Mouse (Mus musculus) CH12.LX (cell line): ENCODE measurements around the gene Cmbl. TPM values are rescaled to one million over a fixed set of nuclear protein-coding genes. Genes with fewer than 3 reads are reported as not detected.

Experiments
- DNase-seq: peaks from one replicate; pipeline ENCODE4 v3.0.0-alpha.2; 2013; ENCODE audit errors: extremely low read depth
- H3K27ac ChIP-seq: 2 replicates; pipeline ENCODE4 v1.5.1; 2012; ENCODE audit warnings: low read depth, mild to moderate bottlenecking, control low read depth, moderate library complexity; ENCODE audit not compliant: insufficient read depth
- H3K27me3 ChIP-seq: replicated peaks from 2 replicates; pipeline ENCODE3; 2012; ENCODE audit warnings: inconsistent platforms
- H3K36me3 ChIP-seq, 2 experiments: replicated peaks in 1 of 2; 2 replicates each; pipeline versions ENCODE3 to v1.6.1; 2012; ENCODE audit warnings: inconsistent platforms in 1 of 2, low read length in 1 of 2, mild to moderate bottlenecking in 1 of 2, mixed read lengths in 1 of 2, moderate library complexity in 1 of 2; ENCODE audit not compliant: control insufficient read depth in 1 of 2, insufficient read depth in 1 of 2
- H3K4me1 ChIP-seq, 2 experiments: 2 replicates each; pipeline ENCODE4 v1.6.1; 2012; ENCODE audit warnings: inconsistent platforms in 1 of 2, moderate library complexity in 1 of 2; ENCODE audit not compliant: insufficient read depth in 2 of 2, control insufficient read depth in 1 of 2
- H3K4me2 ChIP-seq: 2 replicates; pipeline ENCODE4 v1.6.1; 2012; ENCODE audit warnings: low read depth, mild to moderate bottlenecking, control low read depth; ENCODE audit not compliant: poor library complexity, insufficient read depth, severe bottlenecking
- H3K4me3 ChIP-seq, 3 experiments: fragments of 150-350 bp in 1 of 3; sonication (generic) in 1 of 3; replicated peaks in 1 of 3; 2 replicates each; pipeline versions ENCODE3 to v1.5.1; 2011 to 2012; ENCODE audit warnings: low read depth in 2 of 3, low read length in 2 of 3, mild to moderate bottlenecking in 2 of 3, moderate library complexity in 2 of 3, control low read depth in 1 of 3, improper control_type of control experiment in 1 of 3, inconsistent platforms in 1 of 3, mixed read lengths in 1 of 3; ENCODE audit not compliant: poor library complexity in 1 of 3
- H3K79me2 ChIP-seq: replicated peaks from 2 replicates; pipeline ENCODE4 v1.6.1; 2012; ENCODE audit warnings: mild to moderate bottlenecking, moderate library complexity; ENCODE audit not compliant: control insufficient read depth, poor library complexity, insufficient read depth, severe bottlenecking; ENCODE audit errors: extremely low read depth
- H3K9ac ChIP-seq: 2 replicates; pipeline ENCODE4 v1.6.1; 2012; ENCODE audit warnings: low read depth, mild to moderate bottlenecking, control low read depth, moderate library complexity; ENCODE audit not compliant: insufficient read depth
- H3K9me3 ChIP-seq: replicated peaks from 2 replicates; pipeline ENCODE3; 2012; ENCODE audit warnings: low read length, inconsistent platforms, mixed read lengths
- BHLHE40 ChIP-seq: IDR thresholded peaks from 2 replicates; pipeline ENCODE4 v1.6.1; 2011; ENCODE audit warnings: mild to moderate bottlenecking, low read depth, low read length, improper control_type of control experiment
- CHD1 ChIP-seq: IDR thresholded peaks from 2 replicates; pipeline ENCODE4 v1.6.1; 2012; ENCODE audit warnings: low read depth, low read length, improper control_type of control experiment, inconsistent platforms
- CHD2 ChIP-seq: IDR thresholded peaks from 2 replicates; pipeline ENCODE4 v1.6.1; 2011; ENCODE audit warnings: low read length, improper control_type of control experiment
- CTCF ChIP-seq, 2 experiments: IDR thresholded peaks in 1 of 2; conservative IDR thresholded peaks in 1 of 2; 2 replicates each; pipeline ENCODE4 v1.5.1; 2011 to 2012; ENCODE audit warnings: low read depth in 2 of 2, low read length in 2 of 2, improper control_type of control experiment in 1 of 2, inconsistent platforms in 1 of 2, mild to moderate bottlenecking in 1 of 2, moderate library complexity in 1 of 2
- E2F4 ChIP-seq: IDR thresholded peaks from 2 replicates; pipeline ENCODE4 v1.6.1; 2011; ENCODE audit warnings: low read depth, low read length, improper control_type of control experiment; ENCODE audit not compliant: insufficient replicate concordance
- ELF1 ChIP-seq: IDR thresholded peaks from 2 replicates; pipeline ENCODE4 v1.6.1; 2014; ENCODE audit warnings: low read depth, mild to moderate bottlenecking, inconsistent platforms, low read length, improper control_type of control experiment
- EP300 ChIP-seq: IDR thresholded peaks from 2 replicates; pipeline ENCODE4 v1.6.1; 2011; ENCODE audit warnings: low read length, improper control_type of control experiment
- ETS1 ChIP-seq: conservative IDR thresholded peaks from 2 replicates; pipeline ENCODE4 v1.6.1; 2012; ENCODE audit warnings: low read depth, mild to moderate bottlenecking, inconsistent platforms, low read length, improper control_type of control experiment, moderate library complexity
- GABPA ChIP-seq: IDR thresholded peaks from 2 replicates; pipeline ENCODE4 v1.6.1; 2012; ENCODE audit warnings: low read depth, low read length, improper control_type of control experiment, inconsistent platforms; ENCODE audit not compliant: insufficient replicate concordance
- HCFC1 ChIP-seq: IDR thresholded peaks from 2 replicates; pipeline ENCODE4 v1.6.1; 2012; ENCODE audit warnings: low read depth, mild to moderate bottlenecking, inconsistent platforms, low read length, improper control_type of control experiment
- IRF4 ChIP-seq: IDR thresholded peaks from 2 replicates; pipeline ENCODE4 v1.6.1; 2014; ENCODE audit warnings: low read depth, mild to moderate bottlenecking, inconsistent platforms, low read length, improper control_type of control experiment
- JUN ChIP-seq: IDR thresholded peaks from 2 replicates; pipeline ENCODE4 v1.6.1; 2011; ENCODE audit warnings: low read depth, mild to moderate bottlenecking, low read length, improper control_type of control experiment, moderate library complexity; ENCODE audit not compliant: insufficient read depth
- JUND ChIP-seq: conservative IDR thresholded peaks from 2 replicates; pipeline ENCODE4 v1.6.1; 2011; ENCODE audit warnings: low read depth, low read length, improper control_type of control experiment
- KAT2A ChIP-seq: IDR thresholded peaks from 2 replicates; pipeline ENCODE4 v1.6.1; 2012; ENCODE audit warnings: low read length, improper control_type of control experiment, inconsistent platforms; ENCODE audit not compliant: insufficient replicate concordance
- MAFK ChIP-seq: IDR thresholded peaks from 2 replicates; pipeline ENCODE4 v1.6.1; 2011; ENCODE audit warnings: low read length, improper control_type of control experiment; ENCODE audit not compliant: insufficient replicate concordance
- MAX ChIP-seq: IDR thresholded peaks from 2 replicates; pipeline ENCODE4 v1.6.1; 2011; ENCODE audit warnings: low read length, improper control_type of control experiment
- MAZ ChIP-seq: IDR thresholded peaks from 2 replicates; pipeline ENCODE4 v1.6.1; 2012; ENCODE audit warnings: low read depth, mild to moderate bottlenecking, inconsistent platforms, low read length, improper control_type of control experiment, moderate library complexity
- MEF2A ChIP-seq: IDR thresholded peaks from 2 replicates; pipeline ENCODE4 v1.6.1; 2014; ENCODE audit warnings: low read depth, mild to moderate bottlenecking, inconsistent platforms, low read length, improper control_type of control experiment, borderline replicate concordance
- MXI1 ChIP-seq: IDR thresholded peaks from 2 replicates; pipeline ENCODE4 v1.6.1; 2011; ENCODE audit warnings: mild to moderate bottlenecking, low read depth, low read length, improper control_type of control experiment
- MYC ChIP-seq: IDR thresholded peaks from 2 replicates; pipeline ENCODE4 v1.6.1; 2011; ENCODE audit warnings: low read depth, mild to moderate bottlenecking, improper control_type of control experiment, low read length
- NELFE ChIP-seq: IDR thresholded peaks from 2 replicates; pipeline ENCODE4 v1.6.1; 2011; ENCODE audit warnings: low read depth, low read length, improper control_type of control experiment
- NRF1 ChIP-seq: IDR thresholded peaks from 2 replicates; pipeline ENCODE4 v1.6.1; 2014; ENCODE audit warnings: low read depth, mild to moderate bottlenecking, inconsistent platforms, low read length, improper control_type of control experiment, moderate library complexity
- PAX5 ChIP-seq: IDR thresholded peaks from 2 replicates; pipeline ENCODE4 v1.6.1; 2012; ENCODE audit warnings: low read length, inconsistent platforms, mixed read lengths
- POLR2A ChIP-seq: IDR thresholded peaks from 2 replicates; pipeline ENCODE4 v1.6.1; 2011; ENCODE audit warnings: low read depth, mild to moderate bottlenecking, improper control_type of control experiment, low read length
- POLR2AphosphoS2 ChIP-seq: IDR thresholded peaks from 2 replicates; pipeline ENCODE4 v1.6.1; 2011; ENCODE audit warnings: low read depth, low read length, improper control_type of control experiment
- RAD21 ChIP-seq: IDR thresholded peaks from 2 replicates; pipeline ENCODE4 v1.6.1; 2011; ENCODE audit warnings: low read depth, mild to moderate bottlenecking, low read length, improper control_type of control experiment, moderate library complexity
- RCOR1 ChIP-seq: conservative IDR thresholded peaks from 2 replicates; pipeline ENCODE4 v1.6.1; 2012; ENCODE audit warnings: low read depth, mild to moderate bottlenecking, inconsistent platforms, low read length, improper control_type of control experiment
- SIN3A ChIP-seq: IDR thresholded peaks from 2 replicates; pipeline ENCODE4 v1.6.1; 2012; ENCODE audit warnings: low read length, improper control_type of control experiment, inconsistent platforms
- SMC3 ChIP-seq: IDR thresholded peaks from 2 replicates; pipeline ENCODE4 v1.6.1; 2011; ENCODE audit warnings: low read depth, low read length, improper control_type of control experiment
- TBP ChIP-seq: conservative IDR thresholded peaks from 2 replicates; pipeline ENCODE4 v1.6.1; 2011; ENCODE audit warnings: low read depth, low read length, improper control_type of control experiment
- TCF12 ChIP-seq: IDR thresholded peaks from 2 replicates; pipeline ENCODE4 v1.6.1; 2014; ENCODE audit warnings: low read depth, mild to moderate bottlenecking, inconsistent platforms, low read length, improper control_type of control experiment
- UBTF ChIP-seq: IDR thresholded peaks from 2 replicates; pipeline ENCODE4 v1.6.1; 2012; ENCODE audit warnings: low read depth, mild to moderate bottlenecking, inconsistent platforms, low read length, improper control_type of control experiment, moderate library complexity
- USF1 ChIP-seq: IDR thresholded peaks from 2 replicates; pipeline ENCODE4 v1.6.1; 2014; ENCODE audit warnings: low read depth, mild to moderate bottlenecking, inconsistent platforms, low read length, improper control_type of control experiment
- USF2 ChIP-seq: conservative IDR thresholded peaks from 2 replicates; pipeline ENCODE4 v1.6.1; 2011; ENCODE audit warnings: low read depth, low read length, improper control_type of control experiment
- ZC3H11A ChIP-seq: IDR thresholded peaks from 2 replicates; pipeline ENCODE4 v1.6.1; 2012; ENCODE audit warnings: low read depth, mild to moderate bottlenecking, inconsistent platforms, low read length, improper control_type of control experiment
- ZKSCAN1 ChIP-seq: IDR thresholded peaks from 2 replicates; pipeline ENCODE4 v1.6.1; 2012; ENCODE audit warnings: low read depth, inconsistent platforms, low read length, improper control_type of control experiment, borderline replicate concordance
- ZMIZ1 ChIP-seq: IDR thresholded peaks from 2 replicates; pipeline ENCODE4 v1.6.1; 2012; ENCODE audit warnings: low read depth, mild to moderate bottlenecking, inconsistent platforms, low read length, improper control_type of control experiment
- ZNF384 ChIP-seq: IDR thresholded peaks from 2 replicates; pipeline ENCODE4 v1.6.1; 2012; ENCODE audit warnings: low read depth, low read length, improper control_type of control experiment, inconsistent platforms
- dilution Hi-C: fragments of 300-500 bp; cut with MboI; formaldehyde crosslinking; loops from 2 replicates; pipeline ENCODE4 v1.14.3; 2020; ENCODE audit warnings: low sequenced_read_pairs; ENCODE audit not compliant: extremely low pct_unique_long_range_greater_than_20kb, extremely low pct_ligation_motif_present
- in situ Hi-C: fragments of 300-500 bp; cut with MboI; formaldehyde crosslinking; loops from 3 replicates; pipeline ENCODE4 v1.14.3; 2019; ENCODE audit warnings: low sequenced_read_pairs, low pct_ligation_motif_present, low pct_unique_long_range_greater_than_20kb, mixed read lengths
- polyA plus RNA-seq: library from polyadenylated mRNA; unstranded; fragments of >175 nt; gene quantifications from 2 replicates; pipeline ENCODE4 v1.2.1, GENCODE M21; 2012; ENCODE audit warnings: low read depth; ENCODE audit not compliant: insufficient read length
- total RNA-seq, 2 experiments: library from RNA; depleted of rRNA; stranded (reverse); fragments of 300-350 nt in 1 of 2; fragments of >200 nt in 1 of 2; gene quantifications; 2 replicates each; pipeline ENCODE4 v1.2.3; 2012 to 2014

Cmbl gene
- total and polyA plus RNA-seq, 3 experiments, result 0.27 TPM; not detected in 2

- peak overlapping the region; percentile 96 for H3K9ac ChIP-seq
- peak; percentile 71 for DNase-seq
- peaks cover 14 to 42% of the 10 kb centered on the region in 2 experiments for H3K4me1 ChIP-seq
- in situ Hi-C loops, result no loop called here
- H3K4me3 ChIP-seq, result peak overlapping the region; percentile 76 to 99 (median 85)
- no peak for TF ChIP-seq ELF1
- TF ChIP-seq ETS1, result no peak
- no peak for TF ChIP-seq MEF2A
- TF ChIP-seq CTCF (conservative IDR thresholded peaks at IDR 0.05 in 1 of 2, IDR thresholded peaks at IDR 0.05 in 1 of 2; ENCODE audit: low read depth in 2 of 2, low read length in 2 of 2), result peak in 1 of 2 experiments; percentile 51; a peak in 2 of 4 replicates
- no peak for TF ChIP-seq CHD2
- no peak for TF ChIP-seq UBTF
- TF ChIP-seq PAX5, result no peak
- TF ChIP-seq E2F4, result no peak
- no peak for TF ChIP-seq ZNF384
- 0 out of 2 replicates have a peak, but pooled peaks have one; percentile 37 for TF ChIP-seq SIN3A
- peak; percentile 56 for TF ChIP-seq RAD21
- no peak; the same call in 1 of the 2 replicates for TF ChIP-seq MXI1
- TF ChIP-seq POLR2A, result no peak
- peak; percentile 22 for TF ChIP-seq SMC3
- TF ChIP-seq ZMIZ1, result no peak; the same call in 1 of the 2 replicates
- TF ChIP-seq MYC, result 0 out of 2 replicates have a peak, but pooled peaks have one; percentile 22
- TF ChIP-seq RCOR1, result no peak
- TF ChIP-seq NRF1, result no peak
- no peak for TF ChIP-seq EP300
- no peak for TF ChIP-seq BHLHE40
- no peak for TF ChIP-seq ZC3H11A
- TF ChIP-seq TBP, result no peak
- TF ChIP-seq CHD1, result no peak
- no peak for TF ChIP-seq POLR2AphosphoS2
- TF ChIP-seq USF2, result no peak
- TF ChIP-seq NELFE, result no peak
- TF ChIP-seq MAFK, result no peak
- TF ChIP-seq JUND, result no peak
- TF ChIP-seq TCF12, result no peak
- TF ChIP-seq IRF4, result no peak; the same call in 1 of the 2 replicates
- TF ChIP-seq JUN, result no peak
- TF ChIP-seq MAX, result 0 out of 2 replicates have a peak, but pooled peaks have one; percentile 2
- no peak for TF ChIP-seq MAZ
- no peak for TF ChIP-seq ZKSCAN1
- no peak for TF ChIP-seq GABPA
- TF ChIP-seq HCFC1, result no peak
- TF ChIP-seq KAT2A, result no peak
- TF ChIP-seq USF1, result no peak
- TF ChIP-seq, all 38 proteins: peak for 6
- Histone ChIP-seq H3K79me2 (peaks cover 46% of the 10 kb centered on the region), H3K27ac (no peak overlapping the region), H3K9me3 (no peaks in the 10 kb centered on the region), H3K27me3 (no peaks in the 10 kb centered on the region), H3K36me3 (peaks cover 17 to 53% of the 10 kb centered on the region in 2 experiments), H3K4me2 (peak overlapping the region; percentile 88)
- dilution Hi-C loops, result no loop called here
Measured at GRCm38 (mm10) chr15:31602426-31602825, 37.2 kb downstream of the Cmbl start.
